Mouse (Mus musculus) liver, embryonic 12.5 days (tissue): ENCODE data around the gene Zfp609. TPM values are rescaled to one million over a fixed set of nuclear protein-coding genes. Genes with fewer than 3 reads are reported as not detected.

Experiments used
- ATAC-seq: fragments of 200-750 bp; cut with Nextera tagmentation; 2 replicates; pipeline ENCODE4 v1.8.0; 2017; ENCODE audit warnings: moderate number of reproducible peaks, mild to moderate bottlenecking, moderate library complexity
- H3K27ac ChIP-seq: fragments of 300-500 bp; sonication (generic); 2 replicates; pipeline ENCODE4 v1.5.1; 2016; ENCODE audit warnings: mild to moderate bottlenecking
- H3K27me3 ChIP-seq: fragments of 300-500 bp; sonication (generic); replicated peaks from 2 replicates; pipeline ENCODE4 v1.6.1; 2016; ENCODE audit warnings: mild to moderate bottlenecking, moderate library complexity
- H3K36me3 ChIP-seq: fragments of 300-500 bp; sonication (generic); 2 replicates; pipeline ENCODE4 v1.6.1; 2016; ENCODE audit warnings: mild to moderate bottlenecking, moderate library complexity
- H3K4me1 ChIP-seq: fragments of 300-500 bp; sonication (generic); 2 replicates; pipeline ENCODE4 v1.6.1; 2016
- H3K4me2 ChIP-seq: fragments of 300-500 bp; sonication (generic); 2 replicates; pipeline ENCODE4 v1.6.1; 2016; ENCODE audit warnings: mild to moderate bottlenecking, moderate library complexity
- H3K4me3 ChIP-seq: fragments of 300-500 bp; sonication (generic); 2 replicates; pipeline ENCODE4 v1.5.1; 2016; ENCODE audit warnings: mild to moderate bottlenecking, moderate library complexity
- H3K9ac ChIP-seq: fragments of 300-500 bp; sonication (generic); 2 replicates; pipeline ENCODE4 v1.6.1; 2016; ENCODE audit warnings: mild to moderate bottlenecking, moderate library complexity
- H3K9me3 ChIP-seq: fragments of 300-500 bp; sonication (generic); replicated peaks from 2 replicates; pipeline ENCODE4 v1.6.1; 2016; ENCODE audit warnings: mild to moderate bottlenecking, moderate library complexity
- WGBS: fragments of 180-500 bp; shearing (Covaris S2); methylation state at CpG from one replicate; pipeline ENCODE4 v1.1.7; 2016; ENCODE audit not compliant: insufficient replicate concordance; 5-methylcytosine and 5-hydroxymethylcytosine counted together
- polyA plus RNA-seq: library from polyadenylated mRNA; unstranded; fragments of >200 nt; fragmentation: Nextera tagmentation; extraction: Ambion mirVana; gene quantifications from 2 replicates; pipeline ENCODE4 v1.2.1, GENCODE M21; 2016

Gene Zfp609
- polyA plus RNA-seq, 1 experiment from 2014 or later: 3.8 TPM

DNA sequence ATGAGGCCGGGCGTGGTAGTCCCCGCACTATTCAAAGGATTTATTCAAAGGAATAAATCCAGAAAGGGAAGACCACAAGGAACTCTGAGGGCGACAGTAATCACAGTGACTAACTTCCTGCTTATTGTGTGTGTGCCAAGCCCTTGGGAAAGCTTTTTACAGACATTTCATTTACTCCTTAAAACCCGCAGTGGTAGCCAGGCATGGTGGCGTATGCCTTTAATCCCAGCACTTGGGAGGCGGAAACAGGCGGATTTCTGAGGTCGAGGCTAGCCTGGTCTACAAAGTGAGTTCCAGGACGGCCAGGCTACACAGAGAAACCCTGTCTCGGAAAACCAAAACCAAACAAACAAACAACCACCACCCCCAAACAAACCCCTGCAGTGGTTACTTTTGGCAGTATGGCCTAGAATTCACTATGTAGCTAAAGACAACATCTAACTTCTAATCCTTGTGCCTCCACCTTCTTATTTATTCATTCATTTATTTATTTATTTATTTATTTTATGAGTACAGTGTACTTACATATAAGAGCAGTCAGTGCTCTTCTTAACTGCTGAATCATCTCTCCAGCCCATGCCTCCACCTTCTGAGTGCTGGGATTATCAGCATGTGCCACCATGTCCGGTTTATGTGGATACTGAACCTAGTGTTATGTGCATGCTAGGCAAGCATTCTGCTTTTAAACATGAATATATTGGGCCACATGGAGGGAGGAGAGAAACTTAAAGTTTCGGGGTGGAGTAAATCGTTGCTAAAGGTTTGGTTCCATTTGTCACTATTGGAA is 86.1 kb downstream of the Zfp609 start:
- ATAC-seq: peak; percentile 74
- peaks cover 44% of the 10 kb centered on the region for H3K4me1 ChIP-seq
- H3K27ac ChIP-seq: peak overlapping the region; percentile 53; the same call in 1 of the 2 replicates
- H3K9me3 ChIP-seq: no peaks in the 10 kb centered on the region
- peaks cover 4% of the 10 kb centered on the region for H3K36me3 ChIP-seq
- H3K4me3 ChIP-seq: no peak overlapping the region
- H3K9ac ChIP-seq: no peak overlapping the region
- 73% methylated on average over 14 of the region's 14 CpGs for WGBS
- H3K27me3 ChIP-seq: no peaks in the 10 kb centered on the region
- H3K4me2 ChIP-seq: peak overlapping the region; percentile 8; the same call in 1 of the 2 replicates

GRCm38 (mm10) chr9:65734931-65735330 is 92.4 kb downstream of the Zfp609 start:
- Histone ChIP-seq H3K4me3 (no peak overlapping the region), H3K9me3 (no peaks in the 10 kb centered on the region), H3K9ac (no peak overlapping the region), H3K27me3 (no peaks in the 10 kb centered on the region), H3K4me2 (no peak overlapping the region), H3K27ac (no peak overlapping the region), H3K4me1 (peaks cover 11% of the 10 kb centered on the region), H3K36me3 (peaks cover 19% of the 10 kb centered on the region)
- ATAC-seq: no peak
- WGBS: 78% methylated on average over 3 of the region's 3 CpGs

- WGBS: 88% methylated on average over 6 of the region's 6 CpGs
- Histone ChIP-seq H3K4me1 (peaks cover 15% of the 10 kb centered on the region), H3K9ac (no peak overlapping the region), H3K36me3 (peaks cover 19% of the 10 kb centered on the region), H3K4me3 (no peak overlapping the region), H3K27me3 (no peaks in the 10 kb centered on the region), H3K27ac (no peak overlapping the region), H3K9me3 (no peaks in the 10 kb centered on the region), H3K4me2 (no peak overlapping the region)
- no peak for ATAC-seq
Measured at GRCm38 (mm10) chr9:65728588-65728987, 98.8 kb downstream of the Zfp609 start.

- ATAC-seq: no peak
- Histone ChIP-seq H3K4me3 (no peak overlapping the region), H3K27ac (no peak overlapping the region), H3K36me3 (peaks cover 18% of the 10 kb centered on the region), H3K4me1 (peaks cover 16% of the 10 kb centered on the region), H3K27me3 (no peaks in the 10 kb centered on the region), H3K9me3 (no peaks in the 10 kb centered on the region), H3K9ac (no peak overlapping the region), H3K4me2 (no peak overlapping the region)
- WGBS: 72% methylated on average over 4 of the region's 4 CpGs
Measured at GRCm38 (mm10) chr9:65727491-65727890, 99.9 kb downstream of the Zfp609 start.

DNA sequence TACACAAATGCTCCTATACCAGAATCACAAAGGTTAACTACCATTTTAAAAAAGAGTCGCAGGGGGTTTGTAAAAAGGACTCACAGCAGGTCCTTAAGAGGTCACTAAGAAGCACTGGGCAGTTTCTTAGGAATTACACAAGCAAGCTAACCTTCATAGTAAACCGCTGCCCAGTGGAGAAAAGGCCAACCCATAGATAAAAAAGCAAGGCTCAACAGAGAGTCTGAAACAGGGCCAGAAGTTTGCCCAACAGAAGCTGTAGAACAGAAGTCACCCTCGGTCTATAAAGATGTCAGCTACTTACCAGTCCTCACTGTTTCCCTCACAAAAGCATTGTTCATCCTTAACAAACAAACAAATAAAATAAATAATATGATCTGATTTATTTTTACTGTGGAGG is 100.9 kb downstream of the Zfp609 start:
- peaks cover 16% of the 10 kb centered on the region for H3K4me1 ChIP-seq
- 80% methylated on average over 3 of the region's 3 CpGs for WGBS
- no peak for ATAC-seq
- H3K27ac ChIP-seq: no peak overlapping the region
- H3K4me3 ChIP-seq: no peak overlapping the region
- H3K36me3 ChIP-seq: peaks cover 16% of the 10 kb centered on the region; the same call in 1 of the 2 replicates
- no peak overlapping the region for H3K4me2 ChIP-seq
- no peak overlapping the region for H3K9ac ChIP-seq
- no peaks in the 10 kb centered on the region for H3K9me3 ChIP-seq
- H3K27me3 ChIP-seq: no peaks in the 10 kb centered on the region

GRCm38 (mm10) chr9:65725291-65725622 is 102.1 kb downstream of the Zfp609 start:
- no peak overlapping the region for H3K4me3 ChIP-seq
- H3K36me3 ChIP-seq: peaks cover 10% of the 10 kb centered on the region; the same call in 1 of the 2 replicates
- 30% methylated on average over 4 of the region's 4 CpGs for WGBS
- H3K9ac ChIP-seq: no peak overlapping the region
- H3K27ac ChIP-seq: no peak overlapping the region
- H3K9me3 ChIP-seq: no peaks in the 10 kb centered on the region
- H3K4me1 ChIP-seq: peaks cover 16% of the 10 kb centered on the region
- H3K27me3 ChIP-seq: no peaks in the 10 kb centered on the region
- ATAC-seq: no peak
- H3K4me2 ChIP-seq: no peak overlapping the region

DNA sequence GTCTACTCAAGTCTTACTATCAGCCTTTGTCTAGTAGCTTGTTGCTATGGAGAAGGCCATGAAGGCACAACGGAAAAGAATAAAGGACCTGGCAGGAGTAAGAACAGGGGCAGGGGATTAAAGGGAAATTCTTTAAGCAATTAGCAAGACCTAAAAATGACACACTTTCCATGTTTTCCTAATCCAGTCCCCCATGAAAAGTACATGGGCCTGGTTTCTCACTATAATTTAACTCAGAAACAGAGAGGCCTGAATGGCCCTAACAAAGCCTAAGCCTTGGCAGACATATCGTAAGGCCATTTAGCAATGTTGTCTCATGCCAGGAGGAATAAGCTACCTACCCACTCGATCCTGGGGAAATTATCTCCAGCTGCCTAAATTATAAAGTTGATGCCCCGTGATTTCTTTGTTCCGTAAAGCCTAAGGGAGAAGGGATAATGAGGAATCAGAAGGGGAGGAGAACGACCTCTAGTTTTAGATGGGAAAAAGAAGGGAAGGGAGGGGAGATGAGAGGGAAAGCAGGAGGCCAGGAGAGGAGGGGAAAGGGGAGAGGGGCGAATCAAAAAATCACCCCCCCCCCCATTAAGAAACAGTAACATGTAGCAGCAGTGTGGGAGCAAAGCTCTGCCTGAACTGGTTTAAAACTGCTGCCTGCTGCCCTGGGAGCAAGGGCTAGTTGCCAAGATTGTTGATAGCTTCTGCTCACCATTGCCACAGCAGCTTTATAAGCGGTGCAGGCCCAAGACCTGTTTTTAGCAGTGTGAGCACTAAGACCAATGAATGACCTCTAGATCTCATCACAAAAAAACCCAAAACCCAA is 102.7 kb downstream of the Zfp609 start:
- Histone ChIP-seq H3K4me2 (no peak overlapping the region), H3K36me3 (peaks cover 5% of the 10 kb centered on the region; the same call in 1 of the 2 replicates), H3K27me3 (no peaks in the 10 kb centered on the region), H3K27ac (no peak overlapping the region), H3K4me1 (peaks cover 22% of the 10 kb centered on the region), H3K9ac (no peak overlapping the region), H3K9me3 (no peaks in the 10 kb centered on the region), H3K4me3 (no peak overlapping the region)
- no peak for ATAC-seq
- whole genome bisulfite sequencing: 72% methylated on average over 8 of the region's 8 CpGs

- Histone ChIP-seq H3K9me3 (no peaks in the 10 kb centered on the region), H3K4me2 (no peak overlapping the region), H3K4me3 (no peak overlapping the region), H3K27me3 (no peaks in the 10 kb centered on the region), H3K4me1 (peaks cover 22% of the 10 kb centered on the region), H3K27ac (no peak overlapping the region), H3K9ac (no peak overlapping the region), H3K36me3 (no peaks in the 10 kb centered on the region)
- no peak for ATAC-seq
- WGBS: 62% methylated on average over 10 of the region's 10 CpGs
Measured at GRCm38 (mm10) chr9:65721161-65721566, 106.2 kb downstream of the Zfp609 start.

DNA sequence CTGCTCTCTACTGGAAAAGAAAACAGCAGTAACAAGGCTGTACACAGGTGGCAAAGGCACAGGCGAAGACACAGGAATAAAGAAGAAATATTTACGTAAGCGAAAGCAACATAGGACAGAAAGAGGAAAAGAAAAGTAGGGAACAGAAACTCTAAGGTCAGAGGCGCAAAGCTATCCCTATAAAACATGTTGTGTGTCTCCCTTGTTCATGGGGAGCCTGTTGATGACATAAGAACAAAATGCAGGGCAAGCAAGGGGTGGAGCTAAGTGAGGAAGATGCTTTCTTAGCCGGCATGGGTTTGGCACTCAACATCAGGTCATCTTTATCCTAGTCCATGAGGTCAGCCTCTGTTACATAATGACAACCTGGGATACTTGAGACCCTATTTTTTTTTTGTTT is 109.2 kb downstream of the Zfp609 start:
- H3K27me3 ChIP-seq: no peaks in the 10 kb centered on the region
- no peaks in the 10 kb centered on the region for H3K36me3 ChIP-seq
- no peak for ATAC-seq
- 80% methylated on average over 5 of the region's 5 CpGs for WGBS
- H3K4me2 ChIP-seq: no peak overlapping the region
- H3K9me3 ChIP-seq: no peaks in the 10 kb centered on the region
- peaks cover 8% of the 10 kb centered on the region; the same call in 1 of the 2 replicates for H3K4me1 ChIP-seq
- no peak overlapping the region for H3K9ac ChIP-seq
- H3K4me3 ChIP-seq: no peak overlapping the region
- H3K27ac ChIP-seq: no peak overlapping the region

GRCm38 (mm10) chr9:65703926-65704595 is 123.3 kb downstream of the Zfp609 start:
- ATAC-seq: no peak
- Histone ChIP-seq H3K4me2 (no peak overlapping the region), H3K4me3 (no peak overlapping the region), H3K27ac (no peak overlapping the region), H3K36me3 (peaks cover 66% of the 10 kb centered on the region), H3K9ac (no peak overlapping the region), H3K4me1 (no peaks in the 10 kb centered on the region), H3K27me3 (no peaks in the 10 kb centered on the region), H3K9me3 (no peaks in the 10 kb centered on the region)
- 88% methylated on average over 24 of the region's 24 CpGs for WGBS

DNA sequence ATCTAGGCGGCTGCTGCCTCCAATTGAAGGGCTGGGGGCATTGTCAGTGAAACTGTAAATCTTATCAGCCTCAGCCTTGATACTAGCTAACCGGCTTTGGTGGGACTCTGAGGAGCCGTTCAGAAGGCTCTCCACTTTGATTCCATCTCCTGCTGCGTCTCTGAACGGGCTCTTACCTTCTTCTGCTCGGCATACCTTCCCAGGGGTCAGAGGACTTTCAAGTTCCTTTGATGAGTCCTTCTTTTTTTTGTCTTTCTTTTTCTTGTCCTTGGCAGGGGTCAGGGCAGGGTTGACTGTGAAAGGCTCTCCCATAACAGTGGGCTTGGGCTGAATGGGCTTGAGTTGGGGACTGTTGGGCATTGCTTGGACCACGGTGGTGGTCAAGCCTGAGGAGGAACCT is 124.1 kb downstream of the Zfp609 start:
- no peak for ATAC-seq
- H3K4me3 ChIP-seq: no peak overlapping the region
- H3K9me3 ChIP-seq: no peaks in the 10 kb centered on the region
- H3K27me3 ChIP-seq: no peaks in the 10 kb centered on the region
- H3K27ac ChIP-seq: no peak overlapping the region
- H3K9ac ChIP-seq: no peak overlapping the region
- WGBS: 82% methylated on average over 7 of the region's 7 CpGs
- no peaks in the 10 kb centered on the region for H3K4me1 ChIP-seq
- peaks cover 73% of the 10 kb centered on the region for H3K36me3 ChIP-seq
- no peak overlapping the region for H3K4me2 ChIP-seq

DNA sequence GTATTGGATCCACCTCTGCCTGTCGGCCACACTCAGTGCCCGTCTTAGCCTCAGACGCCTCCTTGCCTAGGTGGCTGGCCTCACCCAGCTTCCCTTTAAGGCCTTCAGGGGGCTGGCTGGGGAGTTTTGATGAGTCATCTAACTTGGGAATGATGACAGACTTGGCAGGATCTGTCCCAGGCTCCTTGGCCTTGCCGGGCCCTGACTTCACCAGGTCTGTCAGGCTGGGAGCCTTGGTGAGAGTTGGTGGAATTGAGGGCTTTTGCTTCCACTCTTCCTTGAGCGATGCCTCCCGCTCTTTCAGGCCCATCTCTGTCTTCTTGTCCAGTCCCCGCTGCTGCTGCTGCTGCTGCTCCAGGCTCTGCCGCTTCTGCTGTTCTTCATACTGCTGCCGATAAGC is 125.1 kb downstream of the Zfp609 start:
- no peak overlapping the region for H3K9ac ChIP-seq
- peaks cover 82% of the 10 kb centered on the region for H3K36me3 ChIP-seq
- H3K27ac ChIP-seq: no peak overlapping the region
- no peak for ATAC-seq
- 92% methylated on average over 9 of the region's 9 CpGs for WGBS
- H3K27me3 ChIP-seq: no peaks in the 10 kb centered on the region
- no peaks in the 10 kb centered on the region for H3K4me1 ChIP-seq
- H3K4me3 ChIP-seq: no peak overlapping the region
- H3K9me3 ChIP-seq: no peaks in the 10 kb centered on the region
- no peak overlapping the region for H3K4me2 ChIP-seq
